Mouse (Mus musculus): ENCODE data around the gene Hivep1. TPM values are rescaled to one million over a fixed set of nuclear protein-coding genes. Genes with fewer than 3 reads are reported as not detected.

Gene Hivep1
- total RNA-seq (2015; ENCODE audit: low replicate concordance): 6.0 and 29.9 TPM in 2 replicates
- total RNA-seq (2017; ENCODE audit: low replicate concordance): 3.6 and 11.8 TPM in 2 replicates

- peak; percentile 36; the same call in 1 of the 2 replicates for ATAC-seq (replicated peaks; ENCODE audit: low FRiP score, poor library complexity, severe bottlenecking)
Observed at GRCm38 (mm10) chr13:42051961-42052695, at the start of gene Hivep1. Hivep1 (plus strand) TSS chr13:42052021.

GRCm38 (mm10) chr13:42015484-42016045 is 36.3 kb upstream of the Hivep1 start:
- no peak for ATAC-seq (replicated peaks; ENCODE audit: low FRiP score, poor library complexity, severe bottlenecking)

- ATAC-seq (replicated peaks; ENCODE audit: low FRiP score, poor library complexity, severe bottlenecking): no peak
Observed at GRCm38 (mm10) chr13:42016218-42016617, 35.6 kb upstream of the Hivep1 start.

GRCm38 (mm10) chr13:42018356-42018755 is 33.5 kb upstream of the Hivep1 start:
- ATAC-seq (replicated peaks; ENCODE audit: low FRiP score, poor library complexity, severe bottlenecking): no peak

- no peak for ATAC-seq (replicated peaks; ENCODE audit: low FRiP score, poor library complexity, severe bottlenecking)
Observed at GRCm38 (mm10) chr13:42041203-42041602, 10.6 kb upstream of the Hivep1 start.

- ATAC-seq (replicated peaks; ENCODE audit: low FRiP score, poor library complexity, severe bottlenecking): no peak
Observed at GRCm38 (mm10) chr13:42043431-42043830, 8.4 kb upstream of the Hivep1 start.

GRCm38 (mm10) chr13:42048991-42049773 is 2.6 kb upstream of the Hivep1 start:
- ATAC-seq (replicated peaks; ENCODE audit: low FRiP score, poor library complexity, severe bottlenecking): 0 out of 2 replicates have a peak, but pooled peaks have one; percentile 19

GRCm38 (mm10) chr13:42049774-42050125 is 2.1 kb upstream of the Hivep1 start:
- ATAC-seq (replicated peaks; ENCODE audit: low FRiP score, poor library complexity, severe bottlenecking): no peak

GRCm38 (mm10) chr13:42050160-42050559 is 1.7 kb upstream of the Hivep1 start:
- no peak for ATAC-seq (replicated peaks; ENCODE audit: low FRiP score, poor library complexity, severe bottlenecking)

GRCm38 (mm10) chr13:42050880-42051201 is 980 bp upstream of the Hivep1 start:
- no peak for ATAC-seq (replicated peaks; ENCODE audit: low FRiP score, poor library complexity, severe bottlenecking)

GRCm38 (mm10) chr13:42051202-42051906 is 467 bp upstream of the Hivep1 start:
- ATAC-seq (replicated peaks; ENCODE audit: low FRiP score, poor library complexity, severe bottlenecking): peak; percentile 87

GRCm38 (mm10) chr13:42052696-42053541 is 1.1 kb downstream of the Hivep1 start:
- ATAC-seq (replicated peaks; ENCODE audit: low FRiP score, poor library complexity, severe bottlenecking): 0 out of 2 replicates have a peak, but pooled peaks have one; percentile 12

- ATAC-seq (replicated peaks; ENCODE audit: low FRiP score, poor library complexity, severe bottlenecking): no peak
Observed at GRCm38 (mm10) chr13:42053656-42054055, 1.8 kb downstream of the Hivep1 start.

- ATAC-seq (replicated peaks; ENCODE audit: low FRiP score, poor library complexity, severe bottlenecking): no peak
Observed at GRCm38 (mm10) chr13:42054138-42054537, 2.3 kb downstream of the Hivep1 start.

GRCm38 (mm10) chr13:42056712-42057332 is 5.0 kb downstream of the Hivep1 start:
- no peak for ATAC-seq (replicated peaks; ENCODE audit: low FRiP score, poor library complexity, severe bottlenecking)

GRCm38 (mm10) chr13:42060846-42061630 is 9.2 kb downstream of the Hivep1 start:
- ATAC-seq (replicated peaks; ENCODE audit: low FRiP score, poor library complexity, severe bottlenecking): no peak

GRCm38 (mm10) chr13:42064257-42064656 is 12.4 kb downstream of the Hivep1 start:
- peak; percentile 82 for ATAC-seq (replicated peaks; ENCODE audit: low FRiP score, poor library complexity, severe bottlenecking)

GRCm38 (mm10) chr13:42070236-42070635 is 18.4 kb downstream of the Hivep1 start:
- ATAC-seq (replicated peaks; ENCODE audit: low FRiP score, poor library complexity, severe bottlenecking): no peak

All from erythroblast, adult 5-6 weeks (primary cell).